Mouse (Mus musculus): ENCODE results near the gene Prdx6. TPM values are rescaled to one million over a fixed set of nuclear protein-coding genes. Genes with fewer than 3 reads are reported as not detected.

The Prdx6 gene
- 365 and 408 TPM in 2 replicates for polyA plus RNA-seq (2015; fragmentation: Nextera tagmentation; extraction: Ambion mirVana)

DNA sequence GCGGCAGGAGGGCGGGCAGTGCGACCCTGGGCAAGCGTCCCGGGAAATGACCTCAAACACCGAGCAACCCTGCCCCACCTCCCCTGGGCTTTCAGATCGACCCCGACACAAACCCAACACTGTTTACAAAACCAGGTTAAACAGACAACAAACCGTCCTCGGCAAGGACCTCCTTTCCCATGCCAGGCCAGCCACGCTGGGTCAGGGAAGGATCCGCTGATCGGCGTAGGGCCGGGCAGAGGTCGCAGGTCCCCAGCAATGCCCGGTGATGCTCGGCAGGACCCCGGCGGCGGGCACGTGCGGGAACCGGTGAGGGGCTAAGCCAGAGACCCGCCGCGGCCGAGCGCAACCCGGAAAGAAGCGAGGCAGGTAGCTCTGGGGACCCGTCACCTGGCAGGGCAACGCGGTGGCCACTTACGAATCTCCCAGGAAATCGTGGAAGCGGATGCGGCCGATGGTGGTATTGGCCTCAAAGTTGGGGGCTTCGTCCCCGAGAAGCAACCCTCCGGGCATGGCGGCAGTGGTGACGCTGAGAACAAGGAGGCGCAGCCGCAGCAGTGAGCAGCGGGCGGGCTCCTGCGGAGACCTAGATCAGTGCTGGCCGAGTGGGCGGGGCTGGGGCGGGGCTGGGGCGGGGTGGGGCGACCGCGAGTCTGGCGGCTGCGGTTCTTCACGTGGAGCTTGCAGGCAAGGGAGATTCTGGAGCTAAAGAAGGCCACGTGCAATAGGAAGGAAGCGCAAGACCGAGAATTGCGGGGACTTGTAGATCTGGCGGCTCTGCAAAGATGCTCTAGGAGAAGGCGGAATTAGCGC, at the start of gene Prdx6:
Gene Prdx6 (minus strand): TSS at position 616 of the 813 bp plus-strand sequence.
- peak within 1 kb of the TSS; percentile 85 for H3K27ac ChIP-seq (replicated peaks)
- WGBS: under 1% methylated on average over 63 of the region's 66 CpGs
- H3K36me3 ChIP-seq: peaks cover 15% of the 10 kb centered on the region
- no peaks in the 10 kb centered on the region for H3K27me3 ChIP-seq (replicated peaks)
- ATAC-seq (ENCODE audit: extremely low read depth, insufficient number of reproducible peaks, low FRiP score, low TSS enrichment): peak; percentile 84
- H3K9me3 ChIP-seq: no peaks in the 10 kb centered on the region
- peak within 1 kb of the TSS; percentile 95 for H3K9ac ChIP-seq
- peak within 1 kb of the TSS; percentile 81 for H3K4me2 ChIP-seq
- peaks cover 49% of the 10 kb centered on the region for H3K4me1 ChIP-seq
- peak within 1 kb of the TSS; percentile 74 for H3K4me3 ChIP-seq

DNA sequence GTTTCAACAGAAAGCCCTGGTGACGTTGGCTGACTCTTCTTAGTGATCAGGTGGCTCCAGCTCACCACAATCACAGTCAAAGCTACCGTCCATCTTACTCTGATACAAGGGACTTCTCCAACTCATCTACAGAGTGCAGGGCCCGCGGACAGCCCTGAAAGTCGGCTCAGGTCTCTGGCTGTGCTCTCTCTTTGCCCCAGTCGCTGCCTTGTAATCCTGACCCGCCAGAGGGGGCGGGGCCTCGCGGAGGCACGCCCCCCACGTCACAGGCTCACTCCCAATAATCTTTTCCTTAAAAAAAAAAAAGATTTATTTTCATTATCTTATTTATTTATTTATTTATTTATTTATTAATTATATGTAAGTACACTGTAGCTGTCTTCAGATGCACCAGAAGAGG, 37.2 kb upstream of the Prdx6 start:
- Histone ChIP-seq H3K9ac (no peak overlapping the region), H3K9me3 (peaks cover 4% of the 10 kb centered on the region; the same call in 1 of the 2 replicates), H3K36me3 (no peaks in the 10 kb centered on the region), H3K4me3 (no peak overlapping the region), H3K4me2 (no peak overlapping the region), H3K27ac (replicated peaks) (no peak overlapping the region), H3K27me3 (replicated peaks) (no peaks in the 10 kb centered on the region), H3K4me1 (no peaks in the 10 kb centered on the region)
- 45% methylated on average over 12 of the region's 12 CpGs for WGBS
- ATAC-seq (ENCODE audit: extremely low read depth, insufficient number of reproducible peaks, low FRiP score, low TSS enrichment): no peak

DNA sequence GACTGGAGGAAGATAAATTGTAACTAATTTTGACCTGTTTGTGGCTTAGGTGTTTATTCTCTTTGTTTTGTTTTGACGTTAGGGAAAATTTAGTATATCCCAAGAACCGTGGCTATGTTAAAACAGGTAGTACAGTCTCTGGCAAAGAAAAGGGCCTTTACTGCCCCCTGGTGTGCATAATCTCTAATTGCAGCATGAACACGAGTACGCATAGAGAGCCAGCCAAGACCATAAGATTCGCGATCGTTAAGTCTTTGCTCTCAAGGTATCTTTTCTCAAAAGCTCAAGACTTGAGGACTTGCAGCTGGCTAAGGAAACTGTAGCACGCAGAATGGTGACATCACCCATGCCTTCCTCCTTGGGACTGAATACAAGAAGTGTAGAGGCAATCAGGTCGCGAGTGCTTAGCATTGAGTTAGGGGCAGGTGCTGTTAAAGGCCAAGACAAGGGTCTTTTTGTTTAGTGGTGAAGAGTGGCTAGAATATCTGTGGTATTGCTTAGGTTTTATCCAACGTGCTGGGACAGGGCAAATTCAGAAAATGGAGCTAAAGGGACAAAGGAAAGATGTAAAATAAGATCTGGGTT, 35.8 kb upstream of the Prdx6 start:
- no peak overlapping the region for H3K27ac ChIP-seq (replicated peaks)
- no peak overlapping the region for H3K4me3 ChIP-seq
- H3K4me1 ChIP-seq: no peaks in the 10 kb centered on the region
- peaks cover 4% of the 10 kb centered on the region; the same call in 1 of the 2 replicates for H3K9me3 ChIP-seq
- no peak for ATAC-seq (ENCODE audit: extremely low read depth, insufficient number of reproducible peaks, low FRiP score, low TSS enrichment)
- no peaks in the 10 kb centered on the region for H3K27me3 ChIP-seq (replicated peaks)
- no peaks in the 10 kb centered on the region for H3K36me3 ChIP-seq
- H3K9ac ChIP-seq: no peak overlapping the region
- peak overlapping the region; percentile 44 for H3K4me2 ChIP-seq
- WGBS: 29% methylated on average over 11 of the region's 11 CpGs

DNA sequence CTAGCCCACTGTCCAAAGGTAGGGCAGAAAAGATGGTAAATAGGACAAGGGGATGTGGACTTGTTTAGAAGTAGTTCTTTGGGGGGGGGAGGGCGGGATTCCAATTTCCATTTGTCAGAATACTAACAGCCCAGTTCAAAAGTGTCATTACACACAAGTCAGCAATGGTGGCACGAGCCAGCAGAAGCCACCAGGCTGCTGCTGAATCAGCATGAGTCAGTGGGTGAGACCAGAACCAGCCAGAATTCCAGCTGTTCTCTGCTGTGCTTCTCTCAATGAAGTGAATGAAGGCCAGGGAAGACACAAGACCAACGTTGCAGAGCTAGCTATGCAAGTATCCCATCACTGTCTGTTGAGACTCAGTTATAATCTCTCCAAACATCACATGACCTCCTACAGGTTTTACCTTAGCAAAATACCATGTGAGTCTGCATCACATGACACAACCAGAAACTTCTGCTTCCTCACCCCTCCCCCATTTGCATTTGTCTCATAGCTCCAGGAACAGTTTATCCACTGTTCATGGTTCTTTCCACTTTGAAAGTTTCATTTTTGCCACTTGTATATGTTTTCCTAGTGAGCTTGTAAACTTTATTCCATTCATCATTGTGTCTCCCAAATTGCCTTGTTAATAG, 30.2 kb upstream of the Prdx6 start:
- 64% methylated on average over 3 of the region's 3 CpGs for WGBS
- no peaks in the 10 kb centered on the region for H3K9me3 ChIP-seq
- no peak overlapping the region for H3K4me2 ChIP-seq
- no peaks in the 10 kb centered on the region for H3K36me3 ChIP-seq
- no peaks in the 10 kb centered on the region for H3K27me3 ChIP-seq (replicated peaks)
- H3K27ac ChIP-seq (replicated peaks): no peak overlapping the region
- H3K4me1 ChIP-seq: no peaks in the 10 kb centered on the region
- no peak overlapping the region for H3K9ac ChIP-seq
- peak; percentile 42; the same call in 1 of the 2 replicates for ATAC-seq (ENCODE audit: extremely low read depth, insufficient number of reproducible peaks, low FRiP score, low TSS enrichment)
- no peak overlapping the region for H3K4me3 ChIP-seq

DNA sequence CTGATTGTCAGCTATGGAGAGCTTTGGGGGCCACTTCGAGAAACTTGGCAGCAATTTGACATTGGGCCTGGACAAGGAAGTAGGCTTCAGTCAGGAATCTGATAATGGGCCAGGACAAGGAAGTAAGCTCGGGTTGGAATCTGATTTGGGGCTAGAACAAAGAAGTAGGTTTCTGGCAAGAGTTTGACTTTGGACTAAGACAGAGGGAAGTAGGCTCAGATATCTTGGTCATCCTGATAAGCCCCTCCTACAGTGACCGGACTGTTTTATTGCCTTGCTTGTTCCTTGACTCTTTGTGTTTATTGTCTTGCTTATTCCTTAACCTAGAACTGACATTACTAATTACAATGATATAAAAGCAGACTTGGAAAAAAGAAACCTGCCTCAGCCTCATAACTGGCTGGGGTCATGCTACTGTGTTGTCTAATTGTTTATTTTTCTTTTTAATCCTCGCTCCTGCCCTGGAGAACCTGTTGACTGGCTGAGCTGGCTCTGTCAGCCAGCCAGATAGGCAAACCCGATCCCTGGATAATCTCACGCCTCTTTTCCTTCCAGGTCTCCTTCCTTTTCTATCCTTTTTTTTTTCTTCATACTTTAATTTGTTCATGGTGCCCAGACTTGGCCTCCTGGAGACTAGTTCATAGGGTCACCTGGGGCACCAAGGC, 28.4 kb upstream of the Prdx6 start:
- H3K27ac ChIP-seq (replicated peaks): no peak overlapping the region
- no peak overlapping the region for H3K4me2 ChIP-seq
- H3K4me1 ChIP-seq: no peaks in the 10 kb centered on the region
- H3K27me3 ChIP-seq (replicated peaks): no peaks in the 10 kb centered on the region
- no peaks in the 10 kb centered on the region for H3K36me3 ChIP-seq
- 30% methylated on average over 6 of the region's 6 CpGs for WGBS
- H3K9me3 ChIP-seq: no peaks in the 10 kb centered on the region
- H3K4me3 ChIP-seq: no peak overlapping the region
- H3K9ac ChIP-seq: no peak overlapping the region
- ATAC-seq (ENCODE audit: extremely low read depth, insufficient number of reproducible peaks, low FRiP score, low TSS enrichment): no peak

DNA sequence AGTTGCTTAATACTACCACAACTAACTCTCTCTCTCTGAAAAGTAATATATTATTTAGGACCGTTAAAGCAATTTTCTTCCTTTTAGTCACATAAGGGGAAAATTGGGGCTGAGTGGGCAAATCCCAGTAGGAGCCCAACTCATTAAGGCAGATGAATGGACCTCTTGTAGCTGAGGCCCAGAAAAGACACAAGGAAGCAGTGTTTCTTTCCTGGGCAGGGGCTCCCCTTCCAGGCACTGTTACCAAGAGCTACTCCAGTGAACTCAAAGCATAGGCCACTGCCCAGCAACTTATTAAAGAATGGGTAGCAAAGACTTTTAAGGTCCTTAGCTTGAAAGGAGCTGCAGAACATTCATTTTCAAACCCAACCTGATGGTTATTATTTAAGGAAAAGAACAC, 22.5 kb upstream of the Prdx6 start:
- Histone ChIP-seq H3K36me3 (no peaks in the 10 kb centered on the region), H3K4me1 (peaks cover 9% of the 10 kb centered on the region), H3K27me3 (replicated peaks) (no peaks in the 10 kb centered on the region), H3K27ac (replicated peaks) (no peak overlapping the region), H3K4me3 (no peak overlapping the region), H3K4me2 (no peak overlapping the region), H3K9ac (no peak overlapping the region), H3K9me3 (no peaks in the 10 kb centered on the region)
- no peak for ATAC-seq (ENCODE audit: extremely low read depth, insufficient number of reproducible peaks, low FRiP score, low TSS enrichment)
- WGBS: 86% methylated on average over 1 of the region's 1 CpGs

DNA sequence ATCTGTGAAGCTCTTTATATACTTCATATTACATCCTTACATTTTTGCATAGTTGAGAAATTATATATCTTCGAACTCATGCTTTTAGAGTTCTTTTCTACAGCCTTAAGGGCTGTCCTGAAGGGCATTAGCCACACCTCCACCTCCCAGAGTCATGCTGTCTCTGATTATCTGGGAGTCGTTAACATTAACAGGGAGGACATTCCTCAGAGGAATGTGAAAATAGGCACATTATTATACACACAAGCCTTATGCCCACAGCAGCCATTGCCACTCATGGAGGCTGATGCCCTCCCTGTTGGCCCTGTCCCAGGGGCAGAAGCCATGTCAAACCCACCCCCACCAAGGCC, 20.4 kb upstream of the Prdx6 start:
- no peak overlapping the region for H3K4me2 ChIP-seq
- H3K9me3 ChIP-seq: no peaks in the 10 kb centered on the region
- no peak overlapping the region for H3K27ac ChIP-seq (replicated peaks)
- H3K4me3 ChIP-seq: no peak overlapping the region
- H3K27me3 ChIP-seq (replicated peaks): no peaks in the 10 kb centered on the region
- no peaks in the 10 kb centered on the region for H3K36me3 ChIP-seq
- peaks cover 9% of the 10 kb centered on the region for H3K4me1 ChIP-seq
- 60% methylated on average over 2 of the region's 2 CpGs for WGBS
- H3K9ac ChIP-seq: no peak overlapping the region
- ATAC-seq (ENCODE audit: extremely low read depth, insufficient number of reproducible peaks, low FRiP score, low TSS enrichment): no peak

DNA sequence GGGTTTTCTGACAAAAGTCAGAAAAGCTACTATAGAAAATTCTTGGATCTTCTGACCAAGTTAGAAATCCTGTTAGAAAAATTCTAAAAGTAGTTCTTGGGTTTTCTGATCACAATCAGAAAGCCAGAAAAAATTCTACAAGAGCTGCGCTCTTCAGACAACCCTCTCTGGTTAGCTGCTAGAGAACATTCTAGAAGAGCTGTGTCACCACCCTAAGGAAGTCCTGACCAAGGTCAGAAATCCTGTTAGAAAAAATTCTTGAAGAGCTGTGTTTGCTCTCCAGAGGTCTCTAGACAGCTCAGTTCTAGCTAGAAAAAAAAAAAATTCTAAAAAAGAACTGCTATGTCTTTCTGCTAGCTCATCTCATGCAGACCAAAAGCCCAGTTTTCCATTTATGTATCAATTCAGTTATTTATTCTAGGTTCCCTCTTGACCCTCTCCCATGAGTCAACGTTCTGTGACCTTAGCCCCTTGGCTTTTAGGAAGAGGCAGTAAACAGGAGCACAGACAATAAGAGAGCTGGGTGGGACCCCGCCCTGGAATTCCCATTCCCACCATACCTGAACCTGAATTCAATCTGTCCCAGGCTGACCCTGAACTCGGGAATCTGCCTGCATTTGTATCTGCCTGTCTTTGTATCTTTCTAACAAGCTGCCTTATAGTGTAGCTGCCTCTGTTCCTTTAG, 19.9 kb upstream of the Prdx6 start:
- H3K9me3 ChIP-seq: no peaks in the 10 kb centered on the region
- H3K27ac ChIP-seq (replicated peaks): no peak overlapping the region
- no peak for ATAC-seq (ENCODE audit: extremely low read depth, insufficient number of reproducible peaks, low FRiP score, low TSS enrichment)
- H3K4me1 ChIP-seq: peaks cover 9% of the 10 kb centered on the region
- no peak overlapping the region for H3K9ac ChIP-seq
- no peaks in the 10 kb centered on the region for H3K36me3 ChIP-seq
- H3K27me3 ChIP-seq (replicated peaks): no peaks in the 10 kb centered on the region
- no peak overlapping the region for H3K4me3 ChIP-seq
- WGBS: 70% methylated on average over 4 of the region's 4 CpGs
- H3K4me2 ChIP-seq: no peak overlapping the region

DNA sequence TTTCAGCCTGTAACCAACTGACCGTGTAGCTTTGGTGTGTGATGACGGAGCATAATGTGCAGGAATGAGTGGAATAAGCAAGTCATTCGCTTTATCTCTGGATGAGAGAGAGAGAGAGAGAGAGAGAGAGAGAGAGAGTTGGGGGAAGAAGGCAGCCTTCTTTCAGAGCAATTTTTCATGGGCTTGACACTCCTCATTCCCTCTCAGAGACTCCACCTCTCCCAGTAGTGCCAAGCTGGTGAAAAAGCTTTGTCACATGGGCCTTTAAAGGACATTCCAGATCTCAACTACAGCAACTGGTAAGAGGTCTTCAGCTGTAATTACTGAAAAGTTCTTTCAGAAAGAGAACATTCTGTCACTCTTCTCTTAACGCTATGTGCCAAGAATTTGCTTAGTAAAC, 18.3 kb upstream of the Prdx6 start:
- Histone ChIP-seq H3K9me3 (no peaks in the 10 kb centered on the region), H3K9ac (no peak overlapping the region), H3K4me1 (peaks cover 9% of the 10 kb centered on the region), H3K4me3 (no peak overlapping the region), H3K27me3 (replicated peaks) (no peaks in the 10 kb centered on the region), H3K27ac (replicated peaks) (no peak overlapping the region), H3K36me3 (no peaks in the 10 kb centered on the region), H3K4me2 (no peak overlapping the region)
- 58% methylated on average over 4 of the region's 4 CpGs for WGBS
- ATAC-seq (ENCODE audit: extremely low read depth, insufficient number of reproducible peaks, low FRiP score, low TSS enrichment): no peak

DNA sequence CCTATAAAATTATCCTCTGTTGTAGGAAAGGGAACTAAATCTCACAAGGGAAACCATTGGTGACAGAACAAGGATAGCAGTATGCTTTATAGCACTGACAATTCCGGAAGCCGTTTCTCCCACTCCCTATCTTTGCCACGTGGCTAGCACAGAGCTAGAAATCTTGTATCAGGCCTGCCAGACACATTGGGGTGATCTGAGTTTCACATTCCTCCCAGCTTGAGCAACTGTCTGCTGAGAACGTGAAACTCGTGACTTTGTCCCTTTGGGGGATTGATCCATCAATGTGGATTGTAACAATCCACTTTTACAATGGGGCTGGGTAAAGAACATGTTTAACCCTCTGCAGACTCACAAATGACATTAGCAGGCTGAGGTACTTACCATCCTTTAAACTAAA, 17.9 kb upstream of the Prdx6 start:
- no peak overlapping the region for H3K4me2 ChIP-seq
- H3K27me3 ChIP-seq (replicated peaks): no peaks in the 10 kb centered on the region
- H3K9ac ChIP-seq: no peak overlapping the region
- no peaks in the 10 kb centered on the region for H3K36me3 ChIP-seq
- H3K4me1 ChIP-seq: peaks cover 9% of the 10 kb centered on the region
- no peaks in the 10 kb centered on the region for H3K9me3 ChIP-seq
- H3K27ac ChIP-seq (replicated peaks): no peak overlapping the region
- ATAC-seq (ENCODE audit: extremely low read depth, insufficient number of reproducible peaks, low FRiP score, low TSS enrichment): no peak
- H3K4me3 ChIP-seq: no peak overlapping the region
- WGBS: 23% methylated on average over 5 of the region's 5 CpGs

DNA sequence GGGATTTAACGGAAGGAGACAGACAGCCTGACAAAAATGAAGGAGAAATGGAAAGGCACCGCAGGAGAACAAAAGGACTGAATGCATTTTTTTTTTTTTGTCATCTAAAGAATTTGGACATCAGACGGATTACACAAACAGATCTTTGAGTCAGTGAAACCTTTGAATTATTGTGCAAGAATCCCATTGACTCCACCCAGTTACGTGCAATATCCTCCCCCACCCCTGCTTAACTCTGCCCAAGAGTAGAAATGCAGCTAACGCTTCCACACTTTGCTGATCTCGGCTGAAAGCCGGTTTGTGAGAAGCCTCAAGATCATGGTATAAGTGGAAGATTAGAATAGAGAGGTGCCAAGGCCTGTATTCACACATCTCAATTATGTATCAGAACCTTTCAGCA, 17.1 kb upstream of the Prdx6 start:
- Histone ChIP-seq H3K27me3 (replicated peaks) (no peaks in the 10 kb centered on the region), H3K4me3 (no peak overlapping the region), H3K4me1 (peaks cover 9% of the 10 kb centered on the region), H3K4me2 (no peak overlapping the region), H3K36me3 (no peaks in the 10 kb centered on the region), H3K9me3 (no peaks in the 10 kb centered on the region), H3K9ac (no peak overlapping the region), H3K27ac (replicated peaks) (no peak overlapping the region)
- 67% methylated on average over 7 of the region's 7 CpGs for WGBS
- no peak for ATAC-seq (ENCODE audit: extremely low read depth, insufficient number of reproducible peaks, low FRiP score, low TSS enrichment)

All from heart, embryonic 13.5 days (tissue).